Mouse (Mus musculus) 3134 (cell line): ENCODE data around the gene Gm9758.
"Not testable (repeated sequence)": the region's sequence is repeated elsewhere in the genome, so short reads cannot be mapped to it uniquely, and the experiment has no call there.

Experiments
- DNase-seq: peaks from one replicate; pipeline ENCODE4 v3.0.0-alpha.2; 2011; ENCODE audit warnings: low spot score; ENCODE audit not compliant: insufficient read length; ENCODE audit errors: extremely low read depth

The Gm9758 gene

GRCm38 (mm10) chr5:14914799-14915198, at the start of gene Gm9758:
Gm9758 (minus strand) TSS chr5:14914899.
- DNase-seq: not testable (repeated sequence)

- DNase-seq: not testable (repeated sequence)
These were observed 49.1 kb upstream of the Gm9758 start for GRCm38 (mm10) chr5:14963821-14964220.

GRCm38 (mm10) chr5:14961502-14961901, 46.8 kb upstream of the Gm9758 start:
- DNase-seq: not testable (repeated sequence)

- not testable (repeated sequence) for DNase-seq
These were observed 41.4 kb upstream of the Gm9758 start for GRCm38 (mm10) chr5:14955928-14956706.

GRCm38 (mm10) chr5:14953587-14953986, 38.9 kb upstream of the Gm9758 start:
- not testable (repeated sequence) for DNase-seq

GRCm38 (mm10) chr5:14952749-14953148, 38.0 kb upstream of the Gm9758 start:
- DNase-seq: not testable (repeated sequence)

GRCm38 (mm10) chr5:14951822-14952221, 37.1 kb upstream of the Gm9758 start:
- DNase-seq: not testable (repeated sequence)

- DNase-seq: not testable (repeated sequence)
These were observed 32.9 kb upstream of the Gm9758 start for GRCm38 (mm10) chr5:14947482-14948198.

- DNase-seq: not testable (repeated sequence)
These were observed 30.8 kb upstream of the Gm9758 start for GRCm38 (mm10) chr5:14945524-14945923.

GRCm38 (mm10) chr5:14941043-14941442, 26.3 kb upstream of the Gm9758 start:
- DNase-seq: not testable (repeated sequence)

GRCm38 (mm10) chr5:14938329-14938728, 23.6 kb upstream of the Gm9758 start, which contains the start of gene Speer4e:
Speer4e (minus strand) TSS chr5:14938429.
- not testable (repeated sequence) for DNase-seq

GRCm38 (mm10) chr5:14933721-14934120, 19.0 kb upstream of the Gm9758 start:
- DNase-seq: not testable (repeated sequence)

GRCm38 (mm10) chr5:14927047-14927446, 12.3 kb upstream of the Gm9758 start:
- DNase-seq: not testable (repeated sequence)

GRCm38 (mm10) chr5:14914361-14914760, 338 bp downstream of the Gm9758 start:
- not testable (repeated sequence) for DNase-seq

GRCm38 (mm10) chr5:14903539-14903938, 11.2 kb downstream of the Gm9758 start:
- not testable (repeated sequence) for DNase-seq

- DNase-seq: no peak
These were observed 22.5 kb downstream of the Gm9758 start for GRCm38 (mm10) chr5:14892242-14892641.

GRCm38 (mm10) chr5:14885291-14885690, 29.4 kb downstream of the Gm9758 start:
- not testable (repeated sequence) for DNase-seq
